Mouse (Mus musculus) gastrocnemius, postnatal 25 days (tissue): ENCODE data around the gene Tbx4. TPM values are rescaled to one million over a fixed set of nuclear protein-coding genes. Genes with fewer than 3 reads are reported as not detected.

Experiments used
- DNase-seq: peaks from one replicate; pipeline ENCODE4 v3.0.0; 2022
- total RNA-seq, 2 experiments: library from RNA; stranded (reverse); gene quantifications; 1 replicate in 1 of 2; 2 replicates in 1 of 2; pipeline ENCODE4 v1.2.3; 2021

Tbx4 gene
- total RNA-seq, 2 experiments from 2014 or later, result 1.2 to 1.4 TPM

DNA sequence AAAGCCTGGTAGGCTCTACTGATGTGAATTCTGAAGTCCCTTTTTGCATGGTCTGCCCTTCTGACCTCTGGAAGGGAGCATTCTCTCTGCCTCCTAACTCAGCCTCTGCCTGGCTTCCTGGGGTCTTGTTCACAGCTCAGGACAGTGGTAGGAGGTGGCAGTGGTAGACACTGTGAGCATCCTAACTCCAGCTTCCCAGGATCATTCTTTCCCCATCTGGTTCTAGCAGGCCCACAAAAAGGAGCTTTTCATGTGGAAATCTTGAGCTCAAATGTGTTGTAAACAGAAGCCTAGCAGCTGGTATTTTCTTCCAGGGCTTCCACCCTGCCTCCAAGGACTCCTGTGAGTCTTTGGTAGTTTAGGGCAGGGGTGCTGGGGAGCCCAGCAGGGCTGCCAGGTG lies 14.1 kb downstream of the Tbx4 start:
- DNase-seq, result no peak

GRCm38 (mm10) chr11:85909514-85909913 lies 23.3 kb downstream of the Tbx4 start:
- no peak for DNase-seq

DNA sequence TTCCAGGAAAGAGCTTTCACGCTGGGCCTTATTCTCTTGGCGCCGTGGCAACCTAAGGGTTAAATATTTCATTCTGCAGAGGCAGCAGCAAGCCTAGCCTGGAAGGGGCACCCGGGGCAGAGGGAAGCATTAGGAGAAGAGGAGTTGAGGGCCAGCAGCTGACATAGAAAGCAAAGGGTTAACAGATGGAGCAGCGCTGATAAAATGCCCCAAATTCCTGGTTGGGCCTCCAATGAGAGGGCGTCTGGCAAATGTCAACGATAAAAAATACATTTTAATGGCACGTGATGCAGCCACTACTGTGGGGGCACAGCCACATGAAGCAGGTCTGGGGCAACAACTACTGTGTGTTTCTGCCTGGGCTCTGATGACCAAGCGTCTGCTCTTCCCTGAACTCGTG lies 23.9 kb downstream of the Tbx4 start:
- DNase-seq, result no peak

GRCm38 (mm10) chr11:85913506-85913905 lies 27.3 kb downstream of the Tbx4 start:
- DNase-seq, result peak; percentile 23

GRCm38 (mm10) chr11:85917091-85917992 lies 31.1 kb downstream of the Tbx4 start:
- no peak for DNase-seq

GRCm38 (mm10) chr11:85917993-85918325 lies 31.7 kb downstream of the Tbx4 start:
- DNase-seq, result no peak

- no peak for DNase-seq
Observed at GRCm38 (mm10) chr11:85918388-85918940, 32.2 kb downstream of the Tbx4 start.

DNA sequence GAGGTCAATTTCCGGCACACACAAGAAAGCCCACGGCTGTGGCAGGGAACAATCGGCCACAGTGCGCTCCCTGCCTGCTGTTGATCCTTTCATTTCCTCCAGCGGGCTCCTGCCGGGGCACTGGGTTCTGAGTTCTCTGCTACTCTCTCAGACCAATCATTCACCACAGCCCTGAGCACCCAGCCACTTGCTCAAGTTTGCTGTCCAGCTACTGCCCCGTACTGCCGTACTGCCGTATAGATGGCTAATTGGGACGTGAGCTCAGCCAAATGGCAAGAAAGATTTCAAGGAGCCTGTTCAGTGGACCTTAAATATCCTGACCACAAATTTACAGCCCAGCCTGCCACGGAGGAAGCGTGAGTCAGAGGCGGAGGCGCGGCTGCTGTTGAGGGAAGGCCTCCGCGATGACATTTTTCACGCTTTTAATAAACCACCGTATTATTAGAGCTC lies 39.1 kb downstream of the Tbx4 start:
- no peak for DNase-seq

- no peak for DNase-seq
Observed at GRCm38 (mm10) chr11:85926287-85926764, 40.1 kb downstream of the Tbx4 start.

DNA sequence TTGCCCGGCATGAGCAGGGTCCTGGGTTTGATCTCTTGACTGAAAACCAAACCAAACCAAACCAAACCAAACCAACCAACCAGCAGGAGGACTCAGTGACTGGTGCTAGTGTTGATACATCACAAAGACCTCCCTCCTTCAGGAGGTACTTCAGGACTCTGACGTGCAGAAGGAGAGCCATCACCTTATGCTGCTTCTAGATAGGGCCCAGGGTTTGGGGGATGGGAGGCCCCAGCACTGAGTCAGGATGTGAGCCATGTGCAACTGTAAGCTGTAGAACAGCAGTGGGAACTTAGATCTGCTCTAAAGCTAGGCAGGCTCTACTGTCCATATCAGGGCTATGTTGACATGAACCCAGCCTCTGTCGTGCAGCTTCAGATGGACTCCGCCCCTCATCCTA lies 41.9 kb downstream of the Tbx4 start:
- no peak for DNase-seq

DNA sequence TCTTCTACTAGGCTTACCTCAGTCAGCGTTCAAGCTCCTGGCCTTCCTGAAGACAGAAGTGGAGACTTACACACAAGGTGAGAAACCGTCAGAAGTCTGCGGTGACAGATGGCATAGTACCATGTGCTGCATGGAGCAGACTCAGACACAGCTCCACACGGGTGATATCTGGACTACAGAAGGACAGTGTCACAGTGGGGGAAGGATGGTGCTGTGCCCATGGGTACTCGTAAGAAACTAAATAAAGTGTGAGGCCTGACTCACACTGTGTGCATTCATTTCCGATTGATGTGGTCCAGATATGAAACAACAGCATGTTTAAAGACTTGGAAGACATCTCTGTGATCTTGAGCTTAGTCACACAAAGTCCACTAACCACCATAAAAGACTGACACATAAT lies 43.4 kb downstream of the Tbx4 start:
- DNase-seq, result no peak

GRCm38 (mm10) chr11:85941785-85942570 lies 55.8 kb downstream of the Tbx4 start:
- DNase-seq, result peak; percentile 72

- DNase-seq, result no peak
Observed at GRCm38 (mm10) chr11:85948765-85949164, 62.5 kb downstream of the Tbx4 start.

DNA sequence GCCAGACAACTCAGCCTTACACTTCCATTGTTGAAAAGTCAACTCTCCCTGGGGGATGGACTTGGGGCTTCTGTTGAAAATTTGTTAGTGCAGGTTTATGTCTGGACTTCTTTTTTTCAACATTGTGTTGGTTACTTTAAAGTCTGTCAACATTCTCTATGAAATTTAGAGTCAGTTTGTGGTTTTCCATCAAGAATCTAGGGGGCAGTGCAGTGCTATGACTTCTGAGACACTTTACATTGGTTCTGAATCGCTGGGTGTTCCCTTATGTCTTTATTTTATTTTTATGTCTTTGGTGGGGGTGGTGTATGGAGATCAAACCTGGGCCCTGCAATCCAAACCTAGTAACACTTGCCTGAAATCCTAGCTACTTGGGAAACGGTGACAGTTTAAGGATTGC lies 63.5 kb downstream of the Tbx4 start:
- no peak for DNase-seq

GRCm38 (mm10) chr11:85952538-85952937 lies 66.3 kb downstream of the Tbx4 start:
- DNase-seq, result no peak

DNA sequence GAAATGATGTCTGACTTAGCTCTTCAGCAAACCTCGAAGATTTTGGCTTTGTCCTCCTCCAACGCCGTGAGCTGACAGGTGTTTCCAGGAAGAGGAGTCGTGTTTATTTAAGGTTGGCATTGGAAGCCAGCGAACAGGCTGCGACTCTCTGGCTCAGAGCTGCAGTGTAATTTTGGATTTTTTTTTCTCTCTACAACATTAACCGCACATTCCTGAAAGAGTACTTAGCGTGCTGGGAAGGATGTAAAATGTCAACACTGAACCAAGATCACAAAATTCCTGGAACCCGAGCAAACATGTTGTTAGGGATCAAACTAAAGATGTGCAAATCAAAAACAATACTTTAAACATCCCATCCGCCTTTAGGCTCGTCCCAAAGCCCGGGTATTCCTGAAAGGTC lies 69.4 kb downstream of the Tbx4 start:
- no peak for DNase-seq

DNA sequence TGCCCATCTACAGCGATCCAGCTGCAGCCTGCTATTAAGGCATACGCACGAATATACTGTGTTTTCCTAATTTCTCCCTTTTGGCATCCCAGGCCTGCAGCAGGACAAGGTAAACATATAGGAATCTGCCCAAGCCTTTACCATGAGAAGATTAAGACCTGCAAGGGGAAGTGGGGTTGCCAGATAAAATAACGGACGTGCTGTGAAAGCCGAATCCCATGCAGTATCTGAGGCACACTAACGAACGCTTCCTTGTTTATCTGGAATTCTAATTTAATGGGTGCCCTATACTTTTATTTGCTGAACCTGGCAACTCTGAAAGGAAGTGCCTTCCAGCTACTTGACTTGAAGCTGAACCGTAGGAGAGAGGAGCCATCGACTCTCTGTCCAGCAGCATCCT lies 70.2 kb downstream of the Tbx4 start:
- DNase-seq, result no peak

- no peak for DNase-seq
Observed at GRCm38 (mm10) chr11:85956950-85957778, 70.9 kb downstream of the Tbx4 start.

DNA sequence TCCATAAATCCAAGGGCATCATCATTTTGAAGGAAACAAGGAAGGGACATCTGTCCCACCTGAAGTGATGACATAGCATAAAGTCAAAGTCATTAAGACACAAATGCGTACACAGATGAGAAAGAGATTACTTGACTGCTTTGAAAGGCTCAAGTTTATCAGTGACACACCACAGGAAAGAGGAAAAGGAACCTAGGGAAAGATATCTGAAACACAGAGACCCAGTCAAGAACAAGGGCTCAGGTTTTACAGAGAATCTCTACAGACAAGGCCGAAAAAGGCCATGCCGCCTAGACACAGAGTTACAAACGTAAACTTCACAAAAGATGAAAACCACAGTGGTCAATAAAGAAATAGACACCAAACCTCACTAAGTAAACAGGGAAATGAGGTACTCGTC lies 73.6 kb downstream of the Tbx4 start:
- DNase-seq, result no peak

DNA sequence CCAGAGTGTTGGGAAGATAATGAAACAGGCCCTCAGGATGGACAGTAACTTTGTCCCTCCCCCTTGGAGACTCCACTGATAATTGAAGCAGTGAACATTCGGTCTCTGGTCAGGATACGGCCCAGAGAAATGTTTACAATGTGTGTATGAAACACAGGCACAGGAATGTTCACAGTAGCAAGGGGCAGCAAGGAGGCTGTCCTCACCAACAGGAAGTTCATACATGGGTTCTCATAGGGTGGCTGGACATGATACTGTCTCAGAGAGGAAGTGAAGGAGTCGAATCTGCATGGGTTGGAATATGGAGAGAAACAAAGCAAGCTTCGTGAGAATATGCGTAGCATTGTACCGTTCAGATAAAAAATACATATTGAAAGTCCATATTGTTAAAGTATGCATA lies 74.1 kb downstream of the Tbx4 start:
- DNase-seq, result no peak

GRCm38 (mm10) chr11:85961498-85961897 lies 75.3 kb downstream of the Tbx4 start:
- DNase-seq, result no peak
